Mouse (Mus musculus) stomach, postnatal 0 days (tissue): Measurements from ENCODE around the gene Bckdhb.

Experiments used
- CTCF ChIP-seq: IDR thresholded peaks from 2 replicates; pipeline ENCODE4 v1.5.1; 2016; ENCODE audit warnings: antibody characterized with exemption, low read depth, mild to moderate bottlenecking, moderate library complexity
- EP300 ChIP-seq: optimal IDR thresholded peaks from 2 replicates; pipeline ENCODE3; 2016; ENCODE audit warnings: antibody characterized with exemption

DNA sequence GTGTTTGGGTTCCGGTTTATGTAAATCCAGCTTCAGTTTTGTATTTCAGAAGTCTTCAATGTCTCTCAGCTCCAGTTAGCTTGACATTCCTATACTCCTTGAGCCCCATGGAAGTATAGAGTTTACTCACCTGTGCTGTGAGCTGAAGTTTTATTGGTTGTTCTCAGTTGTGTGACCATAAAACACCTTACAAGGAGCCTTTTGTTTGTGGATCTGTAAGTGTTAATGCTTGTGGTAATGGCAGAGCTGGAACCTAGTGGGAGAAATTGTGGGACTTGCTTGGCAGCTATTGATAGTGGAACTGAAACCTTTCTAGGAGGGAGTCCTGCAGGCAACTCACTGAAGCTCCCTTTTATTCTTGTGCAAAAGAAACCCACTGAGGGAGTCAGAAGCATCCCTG is 112.3 kb downstream of the Bckdhb start:
- TF ChIP-seq CTCF = no peak
- no peak for TF ChIP-seq EP300
